Mouse (Mus musculus) liver (tissue): ENCODE data around the gene Klhl22.

Experiments used
- DNase-seq: peaks from one replicate; pipeline ENCODE4 v3.0.0-alpha.2; 2020; ENCODE audit warnings: mixed read lengths

The Klhl22 gene

GRCm38 (mm10) chr16:17802839-17803674, 43.6 kb downstream of the Klhl22 start:
- DNase-seq = no peak

GRCm38 (mm10) chr16:17803675-17804448, 44.4 kb downstream of the Klhl22 start:
- DNase-seq = no peak

- DNase-seq = peak; percentile 74
These were observed 45.1 kb downstream of the Klhl22 start for GRCm38 (mm10) chr16:17804449-17804912.

- no peak for DNase-seq
These were observed 45.6 kb downstream of the Klhl22 start for GRCm38 (mm10) chr16:17804982-17805381.

GRCm38 (mm10) chr16:17806581-17807191, 47.3 kb downstream of the Klhl22 start:
- no peak for DNase-seq

GRCm38 (mm10) chr16:17807192-17808009, 48.0 kb downstream of the Klhl22 start:
- DNase-seq = peak; percentile 82

GRCm38 (mm10) chr16:17809125-17809524, 49.7 kb downstream of the Klhl22 start:
- no peak for DNase-seq

GRCm38 (mm10) chr16:17809711-17810110, 50.3 kb downstream of the Klhl22 start:
- peak; percentile 42 for DNase-seq

- DNase-seq = no peak
These were observed 52.7 kb downstream of the Klhl22 start for GRCm38 (mm10) chr16:17812120-17812519.

- DNase-seq = no peak
These were observed 53.8 kb downstream of the Klhl22 start for GRCm38 (mm10) chr16:17813173-17813572.

GRCm38 (mm10) chr16:17815411-17816402, 56.3 kb downstream of the Klhl22 start:
- peak; percentile 75 for DNase-seq

- no peak for DNase-seq
These were observed 57.1 kb downstream of the Klhl22 start for GRCm38 (mm10) chr16:17816528-17816927.

GRCm38 (mm10) chr16:17826500-17826899, 67.1 kb downstream of the Klhl22 start:
- DNase-seq = no peak

- no peak for DNase-seq
These were observed 68.8 kb downstream of the Klhl22 start for GRCm38 (mm10) chr16:17828229-17828628.

- DNase-seq = no peak
These were observed 69.4 kb downstream of the Klhl22 start for GRCm38 (mm10) chr16:17828867-17829266.

- no peak for DNase-seq
These were observed 71.2 kb downstream of the Klhl22 start for GRCm38 (mm10) chr16:17830385-17831178.

GRCm38 (mm10) chr16:17831781-17832180, 72.4 kb downstream of the Klhl22 start:
- DNase-seq = no peak

- DNase-seq = no peak
These were observed 73.4 kb downstream of the Klhl22 start, which contains the start of gene B830017H08Rik for GRCm38 (mm10) chr16:17832821-17833220. B830017H08Rik (plus strand) TSS chr16:17833121.

GRCm38 (mm10) chr16:17833321-17833680, 73.9 kb downstream of the Klhl22 start:
- no peak for DNase-seq
